Mouse (Mus musculus) ES-E14 (cell line): ENCODE measurements around the gene Rcc1.

Source experiments
- CHD2 ChIP-seq: IDR thresholded peaks from 2 replicates; pipeline ENCODE4 v1.6.1; 2014; ENCODE audit warnings: mild to moderate bottlenecking, low read depth, low read length, inconsistent platforms
- HCFC1 ChIP-seq: IDR thresholded peaks from 2 replicates; pipeline ENCODE4 v1.6.1; 2012; ENCODE audit warnings: low read length, inconsistent platforms, borderline replicate concordance; ENCODE audit not compliant: insufficient read depth
- MAFK ChIP-seq: IDR thresholded peaks from 2 replicates; pipeline ENCODE4 v1.6.1; 2014; ENCODE audit warnings: mild to moderate bottlenecking, low read depth, low read length, inconsistent platforms; ENCODE audit not compliant: insufficient read depth
- ZC3H11A ChIP-seq: IDR thresholded peaks from 2 replicates; pipeline ENCODE4 v1.6.1; 2012; ENCODE audit warnings: low read depth, mild to moderate bottlenecking, inconsistent platforms, low read length, borderline replicate concordance
- ZNF384 ChIP-seq: IDR thresholded peaks from 2 replicates; pipeline ENCODE4 v1.6.1; 2012; ENCODE audit warnings: low read depth, low read length, inconsistent platforms

DNA sequence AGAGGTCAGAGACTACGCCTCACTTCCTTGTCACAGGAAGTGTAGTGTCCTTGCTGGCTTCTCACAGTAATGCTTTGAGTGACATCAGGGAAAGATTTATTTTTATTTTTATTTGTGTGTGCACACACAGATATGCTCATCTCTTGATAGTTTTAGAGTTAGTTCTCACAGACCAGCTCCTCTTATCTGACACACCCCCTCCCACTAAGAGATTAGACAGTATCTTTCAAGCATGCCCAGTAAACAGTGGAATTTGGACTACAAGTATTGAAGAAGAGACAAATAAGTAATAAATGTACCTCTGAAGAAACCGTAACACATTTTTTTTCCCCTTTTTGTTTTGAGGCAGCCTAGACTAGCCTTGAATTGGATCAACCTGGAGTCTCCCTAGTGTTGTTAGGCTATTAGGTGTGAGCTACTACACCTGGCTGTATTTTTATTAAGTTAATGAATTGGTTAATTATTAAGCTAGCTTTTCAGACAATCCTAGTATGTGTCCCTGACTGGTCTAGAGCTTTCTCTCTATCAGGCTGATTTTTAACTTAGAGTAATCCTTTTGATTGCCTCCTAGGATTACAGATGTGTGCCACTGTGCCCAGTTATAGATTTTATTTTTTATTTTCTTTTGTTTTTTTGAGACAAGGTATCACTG, 27.7 kb upstream of the Rcc1 start:
- TF ChIP-seq ZNF384, result no peak
- TF ChIP-seq MAFK, result no peak
- TF ChIP-seq ZC3H11A, result no peak
- TF ChIP-seq CHD2, result no peak
- no peak for TF ChIP-seq HCFC1
